Mouse (Mus musculus) naive thymus-derived CD4-positive, alpha-beta T cell, adult 5 months (primary cell): ENCODE measurements around the gene Dlec1. TPM values are rescaled to one million over a fixed set of nuclear protein-coding genes. Genes with fewer than 3 reads are reported as not detected.

Experiments used
- polyA plus RNA-seq: library from polyadenylated mRNA; unstranded; fragments of 100-300 nt; shearing (Covaris generic); gene quantifications from one replicate; pipeline ENCODE4 v1.2.1, GENCODE M21; 2017

Gene Dlec1
- polyA plus RNA-seq: not detected

DNA sequence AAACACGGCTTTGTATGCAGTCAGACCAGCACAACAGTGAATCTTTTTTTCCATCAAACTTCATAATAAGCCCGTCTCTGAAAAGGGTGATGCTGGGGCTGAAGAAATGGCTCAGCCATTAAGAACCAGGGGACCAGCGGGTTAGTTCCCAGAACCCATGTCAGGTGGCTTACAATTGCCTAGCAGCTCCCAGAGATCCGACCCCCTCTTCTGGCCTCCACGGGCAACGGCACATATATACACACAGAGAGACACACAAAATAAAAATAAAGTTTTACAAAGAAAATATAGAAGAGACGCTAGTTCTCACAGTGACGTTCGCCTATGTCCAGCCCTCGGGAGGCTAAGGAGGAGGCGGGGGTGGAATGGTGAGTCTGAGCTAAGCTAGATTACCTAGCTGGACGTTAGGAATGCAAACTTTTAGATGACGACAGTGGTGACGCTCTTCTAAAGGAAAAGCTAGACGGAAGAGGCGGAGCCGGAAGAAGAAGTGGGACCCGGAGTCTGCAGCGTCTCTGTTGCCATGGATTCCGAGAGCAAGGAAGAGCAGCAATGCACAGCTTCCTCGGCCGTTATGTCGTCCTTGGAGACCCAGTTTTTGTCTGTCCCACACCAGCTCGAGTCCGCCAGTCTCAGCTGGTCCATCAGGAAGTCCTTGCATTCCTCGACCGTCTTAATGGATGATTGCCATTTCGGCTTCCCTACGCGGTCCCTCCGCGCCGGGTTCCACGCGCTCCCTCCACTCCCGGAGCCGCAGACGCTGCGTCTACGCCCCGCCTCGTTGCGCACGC, at the start of gene Dlec1:
Gene Dlec1, plus strand, starts transcription at position 487 of the 791 bp plus-strand sequence.

DNA sequence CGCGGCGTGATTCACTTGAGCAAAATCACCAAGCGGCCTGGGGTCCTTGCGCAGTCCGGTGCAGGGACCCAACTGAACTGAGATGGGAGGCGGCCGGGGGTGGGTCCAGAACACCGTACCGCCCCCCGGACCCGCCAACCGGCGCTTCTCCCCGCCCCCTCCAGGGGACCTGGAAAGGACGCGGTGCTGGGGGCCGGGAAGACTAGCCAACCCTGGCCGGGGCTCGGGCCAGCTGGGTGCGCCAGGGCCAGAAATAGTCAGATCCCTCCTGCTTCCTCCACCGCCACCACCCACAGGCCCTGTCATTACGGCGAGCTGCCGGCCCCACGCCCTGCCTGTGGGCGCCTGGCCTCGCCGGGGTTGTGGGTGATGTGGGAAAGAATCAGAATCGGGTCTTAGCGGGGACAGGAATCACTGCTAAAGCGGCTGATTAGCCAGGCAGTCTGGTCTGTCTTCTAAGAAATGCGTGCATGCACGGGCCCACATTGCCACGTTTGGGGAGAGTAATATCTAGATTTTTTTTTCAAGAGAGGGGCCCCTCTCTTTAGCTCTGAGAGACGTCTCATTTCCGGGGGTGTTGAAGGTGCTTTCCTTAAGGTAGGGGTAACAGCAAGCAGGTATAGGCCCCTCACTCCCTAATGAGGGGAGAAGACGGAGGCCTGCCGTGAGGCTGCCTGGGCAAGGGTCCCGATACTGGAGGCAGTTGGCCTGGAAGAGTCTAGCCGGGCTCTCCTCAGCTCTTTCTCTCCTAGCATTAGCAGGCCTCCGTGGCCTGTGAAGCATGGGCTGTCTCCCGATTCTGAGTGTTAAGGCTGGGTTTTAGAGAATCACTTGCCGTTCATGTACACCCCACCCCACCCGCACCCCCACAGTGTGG, 8.6 kb upstream of the Dlec1 start, which contains the start of gene Plcd1:
Gene Plcd1, minus strand, starts transcription at position 84 of the 877 bp plus-strand sequence.

DNA sequence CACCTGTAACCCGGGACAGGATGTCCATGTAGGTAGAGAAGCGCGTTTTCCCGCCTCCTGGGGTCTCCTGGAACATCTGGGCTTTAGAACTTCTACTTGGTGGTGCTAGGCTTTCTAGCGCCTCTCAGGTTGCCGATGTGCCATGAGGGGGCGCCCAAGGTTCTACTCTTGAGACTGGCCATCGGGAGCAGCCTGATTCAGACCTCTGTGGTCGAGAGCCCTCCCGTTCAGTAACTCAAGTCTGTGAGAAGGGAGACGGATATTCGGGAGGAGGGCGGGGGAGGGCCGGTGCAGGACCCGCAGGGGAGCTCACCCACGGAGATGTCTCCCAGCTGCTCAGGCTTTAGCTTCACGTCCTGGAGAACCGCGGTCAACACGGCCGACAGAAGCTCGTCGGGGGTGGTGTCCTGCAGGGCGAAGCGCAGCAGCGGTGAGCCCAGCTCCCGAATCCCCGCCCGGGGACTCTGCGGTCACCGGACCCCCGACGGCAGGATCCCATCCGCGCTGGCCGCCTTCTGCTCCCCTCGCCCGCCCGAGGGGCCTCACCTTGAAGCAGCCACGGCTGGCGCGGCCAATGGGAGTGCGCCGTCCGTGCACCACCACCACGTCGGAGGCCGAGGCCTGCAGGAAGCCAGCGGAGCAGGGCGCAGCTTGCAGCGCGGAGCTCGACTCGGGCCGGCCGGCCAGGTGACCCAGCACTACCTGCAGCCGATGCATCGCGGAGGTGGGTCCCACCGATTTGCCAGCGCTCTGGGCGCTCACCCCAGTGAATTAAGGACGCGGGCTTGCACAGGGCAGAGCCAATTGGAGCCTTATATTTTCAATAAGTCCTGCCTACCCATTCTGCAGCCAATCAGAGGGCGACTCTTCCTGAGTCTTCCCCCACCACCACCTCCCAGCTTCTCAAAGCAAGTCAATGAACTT, 54.3 kb downstream of the Dlec1 start, which contains the start of gene Acaa1b:
Gene Acaa1b, minus strand, starts transcription at position 816 of the 924 bp plus-strand sequence.

DNA sequence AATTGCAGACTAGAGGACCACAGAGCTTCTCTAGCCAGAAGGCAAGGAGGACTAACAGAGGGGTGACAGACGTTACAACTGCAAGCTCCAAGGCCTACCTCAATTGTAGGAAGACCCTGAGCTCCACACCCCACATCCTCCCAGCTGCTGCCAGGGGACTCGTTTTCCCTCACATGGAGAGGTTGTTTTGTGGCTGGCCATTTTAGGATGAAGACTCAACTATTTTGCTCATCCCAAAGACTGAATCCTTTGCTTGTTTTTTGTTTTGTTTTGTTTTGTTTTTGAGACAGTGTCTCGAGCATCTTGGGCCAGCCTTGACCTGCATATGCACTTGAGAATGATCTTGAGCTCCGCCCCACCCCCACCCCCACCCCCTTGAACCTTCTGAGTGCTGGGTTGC, 56.6 kb downstream of the Dlec1 start, which contains the start of gene Gm47289:
Gene Gm47289, plus strand, starts transcription at position 301 of the 400 bp plus-strand sequence.

Other genes with a start within 250 kb of the Dlec1 start
- gene Ctdspl, start 176.0 kb upstream of the Dlec1 start, polyA plus RNA-seq: 0.61 TPM
- 2.2 TPM for gene Vill, start 49.7 kb upstream of the Dlec1 start, polyA plus RNA-seq
- not detected for gene Plcd1, start 9.0 kb upstream of the Dlec1 start, polyA plus RNA-seq
- not detected for gene Acaa1b, start 54.6 kb downstream of the Dlec1 start, polyA plus RNA-seq
- gene Gm47289, start 56.7 kb downstream of the Dlec1 start, polyA plus RNA-seq: not detected
- not detected for gene Slc22a13, start 106.6 kb downstream of the Dlec1 start, polyA plus RNA-seq
- 26.5 TPM for gene Oxsr1, start 219.9 kb downstream of the Dlec1 start, polyA plus RNA-seq
- 85.9 TPM for gene Acaa1a, start 237.2 kb downstream of the Dlec1 start, polyA plus RNA-seq
- 56.9 TPM for gene Myd88, start 238.9 kb downstream of the Dlec1 start, polyA plus RNA-seq